Mouse (Mus musculus): ENCODE data around the gene Gm6401. TPM values are rescaled to one million over a fixed set of nuclear protein-coding genes. Genes with fewer than 3 reads are reported as not detected.

The Gm6401 gene
- polyA plus RNA-seq (2015; fragmentation: Nextera tagmentation; extraction: Ambion mirVana): not detected in 2 replicates

GRCm38 (mm10) chr14:41967827-41968226, at the start of gene Gm6401:
TSS of gene Gm6401 (minus strand) at chr14:41967927.

DNA sequence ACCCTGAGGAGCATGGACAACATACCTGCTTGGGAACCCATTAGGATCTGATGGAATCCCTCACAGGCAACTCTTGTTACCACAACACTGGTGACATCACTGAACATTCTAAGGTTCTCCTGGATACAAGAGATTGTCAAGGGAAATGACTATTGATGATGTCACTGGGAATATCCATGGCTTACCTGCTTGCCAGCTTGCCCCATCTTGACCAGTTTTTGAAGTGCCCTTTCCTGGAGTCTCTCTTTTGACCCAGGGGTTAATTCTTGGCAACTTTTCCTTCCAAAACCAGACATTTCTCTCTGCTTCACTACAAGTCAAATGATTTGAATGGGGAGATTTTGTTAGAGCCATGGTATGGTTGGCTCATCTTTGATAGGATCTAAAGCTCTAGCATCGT, 15.5 kb upstream of the Gm6401 start, which contains the start of gene Gm3543:
Gene Gm3543 (minus strand): TSS at position 101 of the 400 bp plus-strand sequence.

DNA sequence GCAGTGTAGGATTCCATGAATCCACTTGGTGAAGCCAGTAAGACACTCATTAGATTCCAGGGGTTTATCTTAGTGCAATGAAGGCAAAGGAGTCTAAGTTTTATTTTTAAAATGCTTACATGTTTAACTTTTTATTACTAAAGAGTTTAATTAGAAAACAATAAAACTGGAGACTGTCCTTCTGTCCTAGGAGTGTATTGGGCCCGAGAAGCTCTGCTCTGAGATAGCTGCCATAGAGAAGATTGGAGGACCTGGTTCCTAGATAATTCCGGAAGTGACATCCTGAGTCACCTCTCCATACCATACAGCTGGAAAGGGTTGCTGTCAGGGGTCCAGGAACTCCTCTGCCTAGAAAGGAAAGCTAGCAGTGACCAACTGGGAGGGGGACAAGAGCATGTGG, 24.0 kb downstream of the Gm6401 start, which contains the start of gene 1700024B05Rik:
Gene 1700024B05Rik (plus strand): TSS at position 301 of the 400 bp plus-strand sequence.

DNA sequence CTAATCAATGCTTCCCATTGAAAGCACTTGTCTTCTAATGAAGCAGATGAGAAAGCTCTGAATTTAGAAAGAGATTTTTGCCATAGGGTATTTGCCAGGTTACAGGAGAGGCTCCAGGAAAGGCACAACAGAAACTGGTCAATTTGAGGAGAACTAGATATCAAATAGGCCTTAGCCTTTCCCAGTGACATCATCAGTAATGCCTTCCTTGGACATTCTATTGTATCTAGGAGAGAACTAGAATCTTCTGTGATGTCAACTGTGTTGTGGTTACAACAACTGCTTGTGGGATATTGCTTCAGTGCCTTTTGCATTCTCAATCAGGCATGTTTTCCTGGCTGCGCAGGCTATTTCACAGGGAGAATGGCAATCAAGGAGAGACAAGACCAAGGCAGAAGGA, 43.1 kb downstream of the Gm6401 start, which contains the start of gene 1700049E17Rik1:
Gene 1700049E17Rik1 (plus strand): TSS at position 301 of the 400 bp plus-strand sequence.

Other genes with a start within 250 kb of the Gm6401 start
- not detected in 2 replicates for gene Gm7929, start 217.3 kb downstream of the Gm6401 start, polyA plus RNA-seq (2015; fragmentation: Nextera tagmentation; extraction: Ambion mirVana)
- gene Gm47189, start 195.5 kb downstream of the Gm6401 start, polyA plus RNA-seq (2015; fragmentation: Nextera tagmentation; extraction: Ambion mirVana): not detected in 2 replicates
- gene Gm7980, start 60.6 kb downstream of the Gm6401 start, polyA plus RNA-seq (2015; fragmentation: Nextera tagmentation; extraction: Ambion mirVana): not detected in 2 replicates
- gene 1700049E17Rik1, start 43.0 kb downstream of the Gm6401 start, polyA plus RNA-seq (2015; fragmentation: Nextera tagmentation; extraction: Ambion mirVana): not detected in 2 replicates
- not detected in 2 replicates for gene 1700024B05Rik, start 23.9 kb downstream of the Gm6401 start, polyA plus RNA-seq (2015; fragmentation: Nextera tagmentation; extraction: Ambion mirVana)
- not detected in 2 replicates for gene Gm3543, start 15.4 kb upstream of the Gm6401 start, polyA plus RNA-seq (2015; fragmentation: Nextera tagmentation; extraction: Ambion mirVana)
- not detected in 2 replicates for gene Gm7951, start 149.4 kb upstream of the Gm6401 start, polyA plus RNA-seq (2015; fragmentation: Nextera tagmentation; extraction: Ambion mirVana)
- not detected in 2 replicates for gene Gm17027, start 194.7 kb upstream of the Gm6401 start, polyA plus RNA-seq (2015; fragmentation: Nextera tagmentation; extraction: Ambion mirVana)
- not detected in 2 replicates for gene Gm3573, start 222.9 kb upstream of the Gm6401 start, polyA plus RNA-seq (2015; fragmentation: Nextera tagmentation; extraction: Ambion mirVana)

All from urinary bladder, postnatal 0 days (tissue).